Mouse (Mus musculus) hindbrain, embryonic 16.5 days (tissue): ENCODE data around the gene Rpap3. TPM values are rescaled to one million over a fixed set of nuclear protein-coding genes. Genes with fewer than 3 reads are reported as not detected.

Experiments
- ATAC-seq: fragments of 200-750 bp; cut with Nextera tagmentation; 2 replicates; pipeline ENCODE4 v1.8.0; 2017; ENCODE audit warnings: moderate TSS enrichment, moderate library complexity
- H3K27ac ChIP-seq: fragments of 300-500 bp; sonication (generic); 2 replicates; pipeline ENCODE4 v1.5.1; 2014; ENCODE audit warnings: low read depth, mild to moderate bottlenecking, control low read depth, low read length, moderate library complexity
- H3K27me3 ChIP-seq: fragments of 300-500 bp; sonication (generic); replicated peaks from 2 replicates; pipeline ENCODE4 v1.6.1; 2014; ENCODE audit warnings: low read length; ENCODE audit not compliant: control insufficient read depth, insufficient read depth
- H3K36me3 ChIP-seq: fragments of 300-500 bp; sonication (generic); 2 replicates; pipeline ENCODE4 v1.6.1; 2014; ENCODE audit warnings: mild to moderate bottlenecking, low read length, moderate library complexity, mixed read lengths; ENCODE audit not compliant: control insufficient read depth, insufficient read depth
- H3K4me1 ChIP-seq: fragments of 300-500 bp; sonication (generic); 2 replicates; pipeline ENCODE4 v1.6.1; 2014; ENCODE audit warnings: low read depth, low read length; ENCODE audit not compliant: control insufficient read depth, insufficient read depth
- H3K4me2 ChIP-seq: fragments of 300-500 bp; sonication (generic); 2 replicates; pipeline ENCODE4 v1.6.1; 2014; ENCODE audit warnings: mild to moderate bottlenecking, low read length, control low read depth, moderate library complexity
- H3K4me3 ChIP-seq: fragments of 300-500 bp; sonication (generic); 2 replicates; pipeline ENCODE4 v1.5.1; 2014; ENCODE audit warnings: mild to moderate bottlenecking, low read length, control low read depth, moderate library complexity
- H3K9ac ChIP-seq: fragments of 300-500 bp; sonication (generic); 2 replicates; pipeline ENCODE4 v1.6.1; 2014; ENCODE audit warnings: low read depth, mild to moderate bottlenecking, control low read depth, low read length, moderate library complexity
- H3K9me3 ChIP-seq: fragments of 300-500 bp; sonication (generic); 2 replicates; pipeline ENCODE4 v1.6.1; 2014; ENCODE audit warnings: mild to moderate bottlenecking, low read length, moderate library complexity; ENCODE audit not compliant: control insufficient read depth
- WGBS: fragments of 180-500 bp; shearing (Covaris S2); extraction: QIAGEN DNeasy Blood & Tissue Kit; methylation state at CpG from one replicate; pipeline ENCODE4 v1.1.7; 2014; 5-methylcytosine and 5-hydroxymethylcytosine counted together
- polyA plus RNA-seq: library from polyadenylated mRNA; unstranded; fragments of >200 nt; fragmentation: Nextera tagmentation; extraction: Ambion mirVana; gene quantifications from 2 replicates; pipeline ENCODE4 v1.2.1, GENCODE M21; 2015

The Rpap3 gene
- polyA plus RNA-seq, 1 experiment from 2014 or later, result 33.8 TPM

DNA sequence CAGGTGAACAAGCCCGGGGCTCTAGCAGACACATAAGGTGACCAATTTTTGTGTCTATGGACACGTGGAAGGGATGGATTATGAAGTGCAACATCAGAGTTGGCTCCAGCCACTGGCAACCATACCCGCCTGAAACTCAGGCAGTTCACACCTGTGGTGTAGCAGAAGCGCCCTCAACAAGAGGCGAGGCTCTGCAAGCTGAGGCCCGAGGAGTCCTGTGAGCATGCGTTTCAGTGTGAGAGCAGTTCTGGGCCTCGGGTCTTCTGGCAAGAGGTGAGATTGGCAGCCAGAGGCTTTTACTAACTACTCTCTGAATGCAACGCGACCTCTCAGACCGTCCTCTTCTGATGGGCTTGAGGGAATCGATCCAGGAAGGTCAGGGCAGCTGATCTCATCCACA is 36.0 kb upstream of the Rpap3 start:
- no peak for ATAC-seq
- H3K9ac ChIP-seq, result no peak overlapping the region
- H3K27ac ChIP-seq, result no peak overlapping the region
- no peak overlapping the region for H3K4me2 ChIP-seq
- 83% methylated on average over 12 of the region's 12 CpGs for WGBS
- no peak overlapping the region for H3K4me3 ChIP-seq
- H3K27me3 ChIP-seq, result no peaks in the 10 kb centered on the region
- no peaks in the 10 kb centered on the region for H3K36me3 ChIP-seq
- peaks cover 2% of the 10 kb centered on the region; the same call in 1 of the 2 replicates for H3K9me3 ChIP-seq
- H3K4me1 ChIP-seq, result peaks cover 6% of the 10 kb centered on the region

DNA sequence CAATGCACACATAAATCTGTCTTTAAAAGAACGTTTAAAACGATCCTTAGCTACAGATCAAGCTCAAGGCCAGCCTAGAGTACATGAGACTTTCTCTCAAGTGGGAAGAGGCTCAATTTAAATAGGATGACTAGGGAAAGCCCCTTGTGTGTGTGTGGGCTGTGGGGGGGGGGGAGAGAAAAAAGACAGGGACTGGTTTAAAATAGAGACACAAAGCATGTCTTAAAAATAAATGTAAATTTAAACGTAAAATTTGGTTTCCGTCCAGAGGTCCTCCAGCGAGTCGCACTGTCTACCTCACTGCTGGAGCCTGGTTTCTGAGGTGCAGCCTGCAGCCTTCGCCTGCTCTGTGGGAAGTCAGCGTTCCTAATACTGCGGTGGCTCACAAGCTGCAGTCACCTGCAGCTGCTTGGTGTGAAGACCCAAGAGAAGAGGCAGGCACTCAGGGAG is 34.7 kb upstream of the Rpap3 start:
- Histone ChIP-seq H3K27ac (no peak overlapping the region), H3K27me3 (no peaks in the 10 kb centered on the region), H3K9me3 (peaks cover 2% of the 10 kb centered on the region; the same call in 1 of the 2 replicates), H3K36me3 (no peaks in the 10 kb centered on the region), H3K4me3 (no peak overlapping the region), H3K4me2 (no peak overlapping the region), H3K4me1 (peaks cover 5% of the 10 kb centered on the region), H3K9ac (no peak overlapping the region)
- no peak for ATAC-seq
- WGBS, result 82% methylated on average over 9 of the region's 9 CpGs

GRCm38 (mm10) chr15:97738923-97739322 is 33.3 kb upstream of the Rpap3 start:
- ATAC-seq, result no peak
- H3K9ac ChIP-seq, result no peak overlapping the region
- H3K36me3 ChIP-seq, result no peaks in the 10 kb centered on the region
- H3K27ac ChIP-seq, result no peak overlapping the region
- no peak overlapping the region for H3K4me2 ChIP-seq
- H3K4me1 ChIP-seq, result peaks cover 3% of the 10 kb centered on the region
- H3K9me3 ChIP-seq, result peaks cover 2% of the 10 kb centered on the region; the same call in 1 of the 2 replicates
- WGBS, result 95% methylated on average over 7 of the region's 7 CpGs
- H3K27me3 ChIP-seq, result no peaks in the 10 kb centered on the region
- no peak overlapping the region for H3K4me3 ChIP-seq

DNA sequence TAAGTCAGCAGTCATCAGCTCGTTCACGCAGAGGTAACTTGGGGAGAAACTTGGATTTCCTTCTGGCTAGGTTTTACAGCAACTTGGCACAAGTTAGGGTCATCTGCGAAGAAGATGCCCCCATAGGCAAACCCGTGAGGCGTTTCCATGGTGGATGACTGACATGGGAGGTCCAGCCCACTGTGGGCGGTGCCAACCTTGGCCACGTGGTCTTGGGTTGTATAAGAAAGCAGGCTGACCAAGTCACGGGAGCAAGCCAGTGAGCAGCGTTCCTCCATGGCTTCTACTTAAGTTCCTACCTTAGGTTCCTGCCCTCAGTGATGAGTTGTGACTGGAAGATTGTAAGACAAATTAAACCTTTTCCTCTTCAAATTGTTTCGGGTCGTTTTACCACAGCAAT is 26.4 kb upstream of the Rpap3 start:
- no peaks in the 10 kb centered on the region for H3K36me3 ChIP-seq
- no peak overlapping the region for H3K27ac ChIP-seq
- H3K4me3 ChIP-seq, result no peak overlapping the region
- no peak overlapping the region for H3K9ac ChIP-seq
- H3K4me2 ChIP-seq, result no peak overlapping the region
- H3K4me1 ChIP-seq, result no peaks in the 10 kb centered on the region
- no peaks in the 10 kb centered on the region for H3K9me3 ChIP-seq
- ATAC-seq, result no peak
- H3K27me3 ChIP-seq, result no peaks in the 10 kb centered on the region
- WGBS, result 90% methylated on average over 11 of the region's 11 CpGs

DNA sequence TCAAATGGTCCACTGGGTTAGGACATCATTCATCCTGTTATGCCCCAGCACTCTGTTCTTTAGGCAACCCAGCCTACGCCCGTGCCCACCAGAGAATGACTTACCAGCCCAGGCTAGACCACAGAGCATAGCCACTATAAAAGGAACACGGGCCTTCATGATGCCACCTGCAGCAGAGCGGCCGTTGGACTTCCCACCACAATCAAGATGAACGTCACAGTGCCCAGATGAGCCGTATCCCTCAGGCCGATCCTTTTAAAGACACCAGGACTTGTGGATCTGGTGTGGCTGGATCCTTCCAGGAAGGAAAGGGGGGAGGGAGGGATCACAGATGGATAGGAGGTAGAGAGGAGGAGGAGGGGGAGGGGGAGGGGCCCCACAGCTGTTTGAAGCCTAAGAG is 25.5 kb upstream of the Rpap3 start, which contains the start of gene Endou:
TSS of gene Endou (minus strand) at position 229 of the 400 bp plus-strand sequence.
- Histone ChIP-seq H3K36me3 (no peaks in the 10 kb centered on the region), H3K9me3 (no peaks in the 10 kb centered on the region), H3K4me3 (no peak within 1 kb of the TSS), H3K9ac (no peak within 1 kb of the TSS), H3K27ac (no peak within 1 kb of the TSS), H3K4me1 (no peaks in the 10 kb centered on the region), H3K27me3 (no peaks in the 10 kb centered on the region), H3K4me2 (no peak within 1 kb of the TSS)
- 92% methylated on average over 8 of the region's 8 CpGs for WGBS
- no peak for ATAC-seq

GRCm38 (mm10) chr15:97730365-97730764 is 24.7 kb upstream of the Rpap3 start:
- H3K36me3 ChIP-seq, result no peaks in the 10 kb centered on the region
- WGBS, result 44% methylated on average over 6 of the region's 6 CpGs
- no peaks in the 10 kb centered on the region for H3K9me3 ChIP-seq
- no peak overlapping the region for H3K4me2 ChIP-seq
- H3K4me3 ChIP-seq, result no peak overlapping the region
- H3K4me1 ChIP-seq, result no peaks in the 10 kb centered on the region
- H3K27ac ChIP-seq, result no peak overlapping the region
- no peak for ATAC-seq
- no peak overlapping the region for H3K9ac ChIP-seq
- H3K27me3 ChIP-seq, result no peaks in the 10 kb centered on the region

GRCm38 (mm10) chr15:97728804-97729203 is 23.2 kb upstream of the Rpap3 start:
- no peak for ATAC-seq
- 61% methylated on average over 7 of the region's 7 CpGs for WGBS
- H3K9ac ChIP-seq, result no peak overlapping the region

GRCm38 (mm10) chr15:97728394-97728793 is 22.8 kb upstream of the Rpap3 start:
- Histone ChIP-seq H3K27me3 (no peaks in the 10 kb centered on the region), H3K4me3 (no peak overlapping the region), H3K4me2 (no peak overlapping the region), H3K36me3 (no peaks in the 10 kb centered on the region), H3K9me3 (no peaks in the 10 kb centered on the region), H3K9ac (no peak overlapping the region), H3K4me1 (no peaks in the 10 kb centered on the region), H3K27ac (no peak overlapping the region)
- WGBS, result 86% methylated on average over 11 of the region's 11 CpGs
- no peak for ATAC-seq

More at GRCm38 (mm10) chr15:97728804-97729203, 23.2 kb upstream of the Rpap3 start:
- Histone ChIP-seq H3K4me1 (no peaks in the 10 kb centered on the region), H3K27me3 (no peaks in the 10 kb centered on the region), H3K4me2 (no peak overlapping the region), H3K36me3 (no peaks in the 10 kb centered on the region), H3K27ac (no peak overlapping the region), H3K9me3 (no peaks in the 10 kb centered on the region), H3K4me3 (no peak overlapping the region)

- Histone ChIP-seq H3K4me3 (no peak overlapping the region), H3K27me3 (no peaks in the 10 kb centered on the region), H3K4me2 (no peak overlapping the region), H3K9ac (no peak overlapping the region), H3K36me3 (no peaks in the 10 kb centered on the region), H3K9me3 (no peaks in the 10 kb centered on the region), H3K4me1 (no peaks in the 10 kb centered on the region), H3K27ac (no peak overlapping the region)
- 85% methylated on average over 5 of the region's 5 CpGs for WGBS
- ATAC-seq, result no peak
These were observed 21.9 kb upstream of the Rpap3 start for GRCm38 (mm10) chr15:97727520-97727919.

DNA sequence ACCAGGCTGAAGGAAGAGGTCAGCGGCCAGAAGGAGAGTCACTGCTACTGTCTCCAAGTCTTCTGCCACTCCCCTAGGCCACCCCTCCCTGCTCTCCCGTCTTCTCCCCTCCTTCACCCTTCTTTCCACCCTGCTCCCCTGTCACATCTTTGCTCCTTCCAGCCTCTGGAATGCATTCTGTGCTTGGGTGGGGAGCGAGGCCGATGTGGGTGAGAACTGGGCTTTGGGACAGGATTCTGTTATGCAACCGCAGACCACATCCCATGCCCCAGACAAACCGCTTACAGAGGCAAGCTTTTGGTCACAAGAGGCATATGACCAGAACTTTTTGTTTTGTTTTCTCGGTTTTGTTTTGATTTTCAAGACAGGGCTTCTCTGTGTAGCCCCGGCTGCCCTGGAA is 21.4 kb upstream of the Rpap3 start:
- no peaks in the 10 kb centered on the region for H3K27me3 ChIP-seq
- no peak for ATAC-seq
- H3K4me3 ChIP-seq, result no peak overlapping the region
- H3K27ac ChIP-seq, result no peak overlapping the region
- H3K9me3 ChIP-seq, result no peaks in the 10 kb centered on the region
- no peaks in the 10 kb centered on the region for H3K36me3 ChIP-seq
- no peak overlapping the region for H3K4me2 ChIP-seq
- 78% methylated on average over 8 of the region's 8 CpGs for WGBS
- no peak overlapping the region for H3K9ac ChIP-seq
- no peaks in the 10 kb centered on the region for H3K4me1 ChIP-seq
